ENCODE assay signal across 21 mouse cellular contexts in genomic region chr3:154853257-154853656, GRCm38 (mm10).
DNase-seq lines count a peak whose midpoint lies in the region; ATAC-seq lines count a peak whose summit lies in the region.
"Had no signal": no experiment of that assay in that cellular context is flagged by ENCODE, and none has a peak within 500 bp of the region (broad histone marks: within the 10 kb centered on the region; RNA-seq: fewer than 3 reads in every experiment).

No protein-coding gene starts in this region.

- no peak for DNase-seq in forebrain, embryonic 11.5 days (ENCODE audit: low spot score)
- DNase-seq in forebrain, embryonic 10.5 days (ENCODE audit: extremely low spot score, low spot score) = no peak
- DNase-seq in yolk sac, embryonic 10.5 days (ENCODE audit: low spot score) = no peak
- no peak for DNase-seq in gastrocnemius, postnatal 14 days
- DNase-seq: adrenal gland, adult 2 months; cerebellum, postnatal 14 days; kidney, adult 11 months; liver, embryonic 13.5 days; spleen, adult 18-20 months had no signal

- H3K4me3 ChIP-seq in forebrain, embryonic 11.5 days (ENCODE audit: low read depth, low read length) = no peak overlapping the region
- H3K4me3 ChIP-seq in forebrain, embryonic 10.5 days = no peak overlapping the region
- no peak overlapping the region for H3K4me3 ChIP-seq in forebrain, embryonic 13.5 days
- no peak overlapping the region for H3K4me3 ChIP-seq in hindbrain, embryonic 16.5 days (ENCODE audit: low read length)
- no peak overlapping the region for H3K4me3 ChIP-seq in neural tube, embryonic 15.5 days (replicated peaks)
- H3K4me3 ChIP-seq: erythroblast, embryonic 14.5 days; heart, embryonic 15.5 days; hindbrain, embryonic 15.5 days; limb, embryonic 12.5 days; liver, embryonic 13.5 days; lung, embryonic 15.5 days; stomach, embryonic 15.5 days had no signal

- intact Hi-C loops in gastrocnemius, postnatal 14 days (cut with DNase I; ENCODE audit: low total_unique reads) = no loop called here

- H3K27ac ChIP-seq in forebrain, embryonic 11.5 days (ENCODE audit: low read depth, low read length) = no peak overlapping the region
- H3K27ac ChIP-seq in forebrain, embryonic 10.5 days = no peak overlapping the region
- H3K27ac ChIP-seq in forebrain, embryonic 13.5 days = no peak overlapping the region; the same call in 1 of the 2 replicates
- H3K27ac ChIP-seq in hindbrain, embryonic 16.5 days (ENCODE audit: low read depth, low read length) = no peak overlapping the region
- H3K27ac ChIP-seq in neural tube, embryonic 15.5 days (replicated peaks) = no peak overlapping the region
- H3K27ac ChIP-seq: heart, embryonic 15.5 days; hindbrain, embryonic 15.5 days; kidney, postnatal 0 days; limb, embryonic 12.5 days; liver, embryonic 13.5 days; lung, embryonic 15.5 days; macrophage; stomach, embryonic 15.5 days had no signal

- H3K36me3 ChIP-seq in forebrain, embryonic 11.5 days (ENCODE audit: control insufficient read depth, insufficient read depth, low read length) = no peaks in the 10 kb centered on the region
- no peaks in the 10 kb centered on the region for H3K36me3 ChIP-seq in forebrain, embryonic 10.5 days (replicated peaks)
- no peaks in the 10 kb centered on the region for H3K36me3 ChIP-seq in forebrain, embryonic 13.5 days (ENCODE audit: poor library complexity, severe bottlenecking)
- H3K36me3 ChIP-seq in hindbrain, embryonic 16.5 days (ENCODE audit: control insufficient read depth, insufficient read depth, low read length) = no peaks in the 10 kb centered on the region
- no peaks in the 10 kb centered on the region for H3K36me3 ChIP-seq in neural tube, embryonic 15.5 days
- H3K36me3 ChIP-seq: heart, embryonic 15.5 days; hindbrain, embryonic 15.5 days; limb, embryonic 12.5 days; liver, embryonic 13.5 days; lung, embryonic 15.5 days; stomach, embryonic 15.5 days had no signal

- no peak overlapping the region for H3K4me2 ChIP-seq in forebrain, embryonic 11.5 days (ENCODE audit: low read depth, low read length, severe bottlenecking)
- H3K4me2 ChIP-seq in forebrain, embryonic 13.5 days = peak overlapping the region; percentile 20; the same call in 1 of the 2 replicates
- no peak overlapping the region for H3K4me2 ChIP-seq in hindbrain, embryonic 16.5 days (ENCODE audit: low read length)
- 0 out of 2 replicates have a peak overlapping the region, but pooled peaks have one; percentile 11 for H3K4me2 ChIP-seq in neural tube, embryonic 15.5 days
- H3K4me2 ChIP-seq: heart, embryonic 15.5 days; hindbrain, embryonic 15.5 days; limb, embryonic 12.5 days; liver, embryonic 13.5 days; lung, embryonic 15.5 days; stomach, embryonic 15.5 days had no signal

- WGBS in forebrain, embryonic 11.5 days = 27% methylated on average over 6 of the region's 6 CpGs
- 40% methylated on average over 6 of the region's 6 CpGs for WGBS in forebrain, embryonic 10.5 days
- 18% methylated on average over 6 of the region's 6 CpGs for WGBS in forebrain, embryonic 13.5 days
- 20% methylated on average over 6 of the region's 6 CpGs for WGBS in hindbrain, embryonic 16.5 days
- WGBS in neural tube, embryonic 15.5 days = 24% methylated on average over 6 of the region's 6 CpGs

- no peaks in the 10 kb centered on the region for H3K27me3 ChIP-seq in forebrain, embryonic 11.5 days (ENCODE audit: control insufficient read depth, insufficient read depth, low read length)
- no peaks in the 10 kb centered on the region for H3K27me3 ChIP-seq in forebrain, embryonic 10.5 days (ENCODE audit: poor library complexity, severe bottlenecking)
- H3K27me3 ChIP-seq in forebrain, embryonic 13.5 days = no peaks in the 10 kb centered on the region
- no peaks in the 10 kb centered on the region for H3K27me3 ChIP-seq in hindbrain, embryonic 16.5 days (replicated peaks; ENCODE audit: control insufficient read depth, insufficient read depth, low read length)
- no peaks in the 10 kb centered on the region for H3K27me3 ChIP-seq in neural tube, embryonic 15.5 days (replicated peaks)
- H3K27me3 ChIP-seq: heart, embryonic 15.5 days; hindbrain, embryonic 15.5 days; limb, embryonic 12.5 days; liver, embryonic 13.5 days; lung, embryonic 15.5 days; stomach, embryonic 15.5 days had no signal

- no peaks in the 10 kb centered on the region for H3K9me3 ChIP-seq in forebrain, embryonic 11.5 days (ENCODE audit: control insufficient read depth, low read length)
- no peaks in the 10 kb centered on the region for H3K9me3 ChIP-seq in forebrain, embryonic 10.5 days
- no peaks in the 10 kb centered on the region for H3K9me3 ChIP-seq in forebrain, embryonic 13.5 days (replicated peaks)
- no peaks in the 10 kb centered on the region for H3K9me3 ChIP-seq in hindbrain, embryonic 16.5 days (ENCODE audit: control insufficient read depth, low read length)
- no peaks in the 10 kb centered on the region for H3K9me3 ChIP-seq in neural tube, embryonic 15.5 days (replicated peaks)
- H3K9me3 ChIP-seq: heart, embryonic 15.5 days; hindbrain, embryonic 15.5 days; limb, embryonic 12.5 days; liver, embryonic 13.5 days; lung, embryonic 15.5 days; stomach, embryonic 15.5 days had no signal

- ATAC-seq in forebrain, embryonic 11.5 days (replicated peaks; ENCODE audit: low FRiP score) = peak; percentile 53; the same call in 1 of the 2 replicates
- ATAC-seq in forebrain, embryonic 13.5 days = peak; percentile 42
- peak; percentile 30; the same call in 1 of the 2 replicates for ATAC-seq in hindbrain, embryonic 16.5 days
- ATAC-seq in neural tube, embryonic 15.5 days (ENCODE audit: low FRiP score) = no peak
- ATAC-seq in erythroblast, adult 5-6 weeks (replicated peaks; ENCODE audit: low FRiP score, poor library complexity, severe bottlenecking) = no peak

- no peak overlapping the region for H3K9ac ChIP-seq in forebrain, embryonic 11.5 days (ENCODE audit: low read length)
- no peak overlapping the region for H3K9ac ChIP-seq in forebrain, embryonic 13.5 days
- no peak overlapping the region for H3K9ac ChIP-seq in hindbrain, embryonic 16.5 days (ENCODE audit: low read depth, low read length)
- no peak overlapping the region for H3K9ac ChIP-seq in neural tube, embryonic 15.5 days (replicated peaks)
- H3K9ac ChIP-seq: heart, embryonic 15.5 days; hindbrain, embryonic 15.5 days; limb, embryonic 12.5 days; liver, embryonic 13.5 days; lung, embryonic 15.5 days; stomach, embryonic 15.5 days had no signal

- peaks cover 3% of the 10 kb centered on the region for H3K4me1 ChIP-seq in forebrain, embryonic 11.5 days (replicated peaks; ENCODE audit: control insufficient read depth, insufficient read depth, low read length)
- peaks cover 14% of the 10 kb centered on the region for H3K4me1 ChIP-seq in forebrain, embryonic 10.5 days
- H3K4me1 ChIP-seq in forebrain, embryonic 13.5 days = peaks cover 7% of the 10 kb centered on the region
- H3K4me1 ChIP-seq in hindbrain, embryonic 16.5 days (ENCODE audit: control insufficient read depth, insufficient read depth, low read depth, low read length) = peaks cover 7% of the 10 kb centered on the region; the same call in 1 of the 2 replicates
- H3K4me1 ChIP-seq in neural tube, embryonic 15.5 days = peaks cover 9% of the 10 kb centered on the region
- H3K4me1 ChIP-seq: limb, embryonic 12.5 days; liver, embryonic 13.5 days; lung, embryonic 15.5 days; stomach, embryonic 15.5 days had no signal

Comparison
In these comparisons a context has a peak if more than half of its experiments do, and no peak if none do; other contexts are left out.
1. H3K4me2 ChIP-seq: peak in forebrain, embryonic 13.5 days (single experiment) and neural tube, embryonic 15.5 days (single experiment); none in forebrain, embryonic 11.5 days (single experiment) and hindbrain, embryonic 16.5 days (single experiment).
2. ATAC-seq: peak in forebrain, embryonic 11.5 days (single experiment), forebrain, embryonic 13.5 days (single experiment) and hindbrain, embryonic 16.5 days (single experiment); none in neural tube, embryonic 15.5 days (single experiment) and erythroblast, adult 5-6 weeks (single experiment).